Mouse (Mus musculus): Measurements from ENCODE around the gene Rasgrp1.

Gene Rasgrp1

DNA sequence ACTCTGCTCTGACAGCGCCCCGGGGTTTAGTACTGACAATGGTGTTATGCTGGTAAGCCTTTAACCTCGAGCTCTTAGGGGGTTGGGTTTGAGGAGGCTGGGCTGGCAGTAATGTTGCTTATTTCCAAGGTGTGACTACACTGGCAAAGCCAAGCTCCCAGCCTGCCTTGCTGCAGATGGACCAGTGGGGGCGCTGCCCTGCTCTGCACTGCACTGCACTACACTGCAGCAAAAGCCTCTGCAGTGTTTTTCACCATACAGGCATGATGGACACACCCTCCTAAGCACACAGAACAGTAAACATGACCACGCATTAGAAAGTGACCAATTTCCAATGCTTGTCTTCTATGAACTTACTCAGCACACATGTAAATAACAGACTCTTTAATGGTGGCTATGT, 11.2 kb downstream of the Rasgrp1 start:
- no peak for DNase-seq (ENCODE audit: low spot score)

DNA sequence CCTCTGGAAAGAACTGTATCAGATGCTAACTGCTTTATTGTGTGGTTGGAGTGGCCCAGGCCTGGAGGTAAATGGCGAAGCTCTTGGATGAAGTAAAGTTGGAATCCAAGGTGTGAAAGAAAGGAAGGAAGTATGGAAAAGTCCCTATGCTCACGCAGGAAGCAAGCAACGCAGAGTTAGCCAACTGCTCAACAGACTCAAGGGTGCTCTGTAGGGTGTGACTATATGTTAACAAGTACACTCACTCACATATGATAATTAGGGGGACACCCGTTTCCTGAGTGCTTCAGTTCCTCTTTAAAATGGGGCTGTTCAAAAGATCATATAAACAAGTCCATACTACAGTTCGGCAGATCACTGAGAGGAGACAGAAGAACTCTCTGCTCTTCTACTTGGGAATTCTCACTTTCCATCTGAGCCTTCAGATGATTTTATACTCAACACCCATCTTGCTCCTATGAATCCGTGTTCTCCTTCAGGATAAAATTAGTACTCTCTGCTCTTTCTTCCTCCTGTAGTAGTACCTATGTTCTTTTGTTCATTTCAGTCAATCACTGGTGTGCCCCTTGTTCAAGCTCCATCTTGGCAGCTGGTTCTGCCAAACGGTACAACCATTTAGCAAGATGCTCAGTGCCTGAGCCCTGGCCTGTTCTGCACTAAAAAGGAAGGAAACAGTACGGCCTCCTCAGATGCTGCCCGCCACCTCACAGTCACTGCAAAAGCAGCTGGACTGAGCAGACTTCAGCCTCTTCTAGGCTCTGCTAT, 14.1 kb downstream of the Rasgrp1 start:
- no peak for DNase-seq (ENCODE audit: low spot score)

DNA sequence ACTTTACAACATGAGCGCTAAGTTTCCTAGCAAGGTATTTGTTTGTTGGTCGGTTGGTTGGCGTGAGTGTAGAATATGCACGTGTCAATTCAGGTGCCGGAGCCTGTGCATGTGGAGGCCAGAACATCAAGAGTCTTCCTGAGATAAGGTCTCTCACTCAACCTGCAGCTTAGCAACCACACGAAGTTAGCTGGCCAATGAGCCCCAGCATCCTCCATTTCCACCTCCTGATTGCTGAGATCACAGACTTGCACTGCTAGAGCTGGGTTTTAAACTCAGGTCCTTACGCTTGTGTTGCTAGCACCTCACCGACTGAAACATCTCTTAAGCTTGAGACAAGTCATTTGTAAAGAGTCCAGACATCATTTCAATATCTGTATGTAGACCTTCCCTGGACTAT, 20.4 kb downstream of the Rasgrp1 start:
- no peak for DNase-seq (ENCODE audit: low spot score)

DNA sequence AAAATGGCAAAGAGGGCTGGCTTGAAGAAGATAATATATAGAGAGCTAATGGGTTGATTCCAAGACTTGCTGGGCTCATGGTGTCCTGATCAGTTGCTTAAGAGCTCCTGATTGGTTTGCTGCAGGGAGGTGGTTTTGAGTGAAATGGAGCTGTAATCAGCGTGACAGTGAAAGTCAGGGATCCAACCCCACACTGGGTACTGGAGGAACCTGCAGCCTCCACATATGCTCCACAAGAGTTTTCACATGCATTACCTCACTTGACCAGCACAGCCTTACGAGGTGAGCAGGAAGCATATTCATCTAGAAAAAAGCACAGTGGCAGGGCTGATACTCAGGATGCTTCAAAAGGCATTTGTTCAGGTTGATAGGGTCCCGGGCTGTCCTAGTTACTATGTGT, 21.6 kb downstream of the Rasgrp1 start:
- no peak for DNase-seq (ENCODE audit: low spot score)

DNA sequence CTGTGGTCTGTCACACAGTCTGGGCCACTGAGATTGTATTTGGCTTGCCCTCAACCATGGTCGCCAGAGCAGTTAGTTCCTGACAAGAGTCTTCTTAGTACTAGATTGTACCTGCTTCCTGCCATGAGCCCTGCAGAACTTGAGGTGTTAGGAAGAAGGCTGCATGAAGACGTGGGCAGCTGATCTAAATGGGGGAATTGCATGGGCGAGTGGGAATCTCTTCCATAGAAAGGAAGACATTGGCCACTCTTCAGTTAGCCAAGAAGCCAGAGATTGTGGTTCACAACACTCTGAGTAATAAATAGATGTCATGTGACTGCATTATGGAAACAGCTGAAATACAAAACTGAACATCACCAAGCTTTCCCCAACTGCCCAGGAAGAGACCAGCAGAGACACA, 23.8 kb downstream of the Rasgrp1 start:
- DNase-seq (ENCODE audit: low spot score), result no peak

DNA sequence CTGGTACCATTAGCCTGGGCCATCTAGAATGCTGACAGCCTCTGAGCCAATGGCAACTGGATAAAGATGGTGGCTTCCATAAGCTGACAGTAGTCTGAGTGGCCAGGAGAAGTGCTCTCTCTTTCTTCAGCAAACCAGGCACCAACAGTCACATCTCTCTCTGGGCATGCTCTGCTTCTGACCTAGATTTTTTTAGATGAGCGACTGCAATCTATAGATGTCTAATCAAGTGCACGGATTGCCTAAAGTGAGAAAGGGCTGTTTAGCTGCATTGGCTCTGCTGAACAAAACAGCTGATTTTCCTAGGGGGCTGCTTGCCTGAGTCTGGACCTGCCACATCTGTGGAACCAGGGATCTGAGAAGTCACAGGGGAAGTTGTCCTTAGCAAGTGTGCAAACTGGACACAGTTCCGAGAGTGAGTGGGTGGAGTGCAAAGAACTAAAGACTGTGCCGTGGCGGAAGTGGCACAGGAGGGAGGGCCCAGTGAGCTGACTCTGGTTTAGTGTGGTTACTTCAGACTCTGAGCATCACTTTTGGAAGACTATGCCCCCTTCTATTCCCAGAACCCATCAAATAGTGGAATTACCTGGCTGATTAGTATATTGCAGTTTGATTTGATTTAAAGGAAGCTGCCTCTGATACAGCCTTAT, 29.1 kb downstream of the Rasgrp1 start:
- DNase-seq (ENCODE audit: low spot score), result no peak

DNA sequence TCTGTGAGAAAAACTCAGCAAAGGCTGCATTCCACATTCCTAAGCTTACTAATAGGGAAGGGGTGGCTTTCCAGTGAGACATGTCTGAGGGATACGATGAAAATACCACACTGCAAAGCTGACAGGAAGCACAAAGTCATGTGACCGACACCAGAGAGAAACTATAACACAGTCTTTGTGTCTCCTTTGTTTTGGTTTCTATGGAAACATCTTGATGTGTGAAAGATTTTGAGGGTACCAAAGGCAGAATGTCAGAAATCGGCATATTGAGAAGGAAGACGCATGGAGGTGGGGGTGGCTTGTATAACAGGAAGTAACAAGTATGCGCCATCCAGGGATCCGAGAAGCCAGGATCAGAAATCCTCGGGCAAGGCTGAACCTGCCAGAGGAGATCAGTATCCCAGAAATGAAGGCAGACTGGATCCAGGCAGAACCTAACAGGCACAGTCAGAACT, 30.3 kb downstream of the Rasgrp1 start:
- no peak for DNase-seq (ENCODE audit: low spot score)

DNA sequence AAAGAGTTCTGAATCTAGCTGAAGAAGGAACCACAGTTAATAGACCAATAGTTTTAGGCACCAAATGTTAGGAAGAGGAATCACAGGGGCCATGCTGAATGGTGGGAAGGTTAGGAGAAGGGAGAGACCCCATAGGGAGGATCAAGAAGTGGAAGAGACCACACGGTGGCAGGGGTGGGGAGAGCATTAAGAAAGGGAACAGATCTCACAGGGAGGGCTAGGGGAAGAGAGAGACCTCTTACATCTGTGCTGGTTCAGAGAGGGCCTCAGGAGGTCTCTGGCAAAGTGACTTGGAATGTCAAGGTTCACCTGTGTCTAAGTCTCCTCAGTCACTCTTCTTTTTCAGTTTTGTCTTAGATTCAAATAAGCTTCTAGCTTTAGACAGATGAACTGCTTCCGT, 30.8 kb downstream of the Rasgrp1 start:
- no peak for DNase-seq (ENCODE audit: low spot score)

DNA sequence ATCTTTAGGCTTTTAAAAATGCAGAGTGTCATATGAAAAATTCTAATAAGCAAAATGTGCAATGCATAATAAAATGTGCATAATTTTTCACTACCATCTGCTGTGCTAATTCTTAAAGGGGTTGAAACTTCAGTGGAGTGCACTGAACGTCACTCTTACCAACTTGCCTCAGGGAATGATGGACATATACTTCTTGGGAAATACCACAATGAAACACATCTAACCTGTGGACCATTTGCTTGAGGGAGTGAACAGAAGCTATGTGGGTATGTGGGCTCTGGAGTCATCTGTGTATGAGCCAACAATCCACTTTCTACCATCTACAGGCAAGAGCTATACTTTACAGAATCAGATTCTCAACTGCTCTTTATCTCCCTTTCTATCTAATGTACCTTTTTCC, 31.5 kb downstream of the Rasgrp1 start:
- DNase-seq (ENCODE audit: low spot score), result no peak

DNA sequence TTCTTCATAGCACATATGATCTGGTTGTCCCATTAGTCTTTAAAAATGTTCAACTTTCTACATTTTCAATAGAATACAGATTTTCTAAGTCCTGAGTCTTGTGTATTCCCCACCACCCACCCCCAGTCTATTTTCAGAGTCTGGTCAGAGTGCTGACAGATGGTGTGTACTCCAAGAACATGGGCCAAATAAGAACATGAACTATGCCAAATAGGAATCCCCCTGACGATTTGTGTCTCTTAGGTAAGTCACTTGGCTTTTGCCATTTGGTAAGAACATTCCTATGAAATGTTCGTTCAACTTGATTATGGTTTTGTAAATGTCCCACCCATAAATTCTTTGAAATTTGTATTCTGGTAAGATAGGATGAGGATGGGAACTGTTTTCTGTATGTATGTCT, 33.8 kb downstream of the Rasgrp1 start:
- no peak for DNase-seq (ENCODE audit: low spot score)

DNA sequence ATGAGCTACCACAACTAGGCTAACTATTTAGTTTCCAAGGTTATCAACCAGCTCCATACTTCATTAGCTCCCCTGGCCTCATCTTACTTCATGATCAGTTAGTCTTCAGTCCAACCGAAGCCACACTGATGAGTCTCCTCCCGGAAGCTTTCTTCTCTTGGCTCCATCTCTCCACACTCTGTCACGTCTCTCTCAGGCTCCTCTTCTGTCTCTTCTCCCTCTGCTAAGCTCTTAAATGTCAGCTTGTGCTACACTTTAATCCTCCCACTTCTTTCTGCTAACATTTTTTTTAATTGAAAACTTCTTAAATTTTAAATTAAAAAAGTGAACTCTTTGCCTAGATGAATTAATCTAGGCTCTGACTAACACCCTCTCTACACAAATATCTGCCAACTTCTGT, 34.8 kb downstream of the Rasgrp1 start:
- DNase-seq (ENCODE audit: low spot score), result no peak

DNA sequence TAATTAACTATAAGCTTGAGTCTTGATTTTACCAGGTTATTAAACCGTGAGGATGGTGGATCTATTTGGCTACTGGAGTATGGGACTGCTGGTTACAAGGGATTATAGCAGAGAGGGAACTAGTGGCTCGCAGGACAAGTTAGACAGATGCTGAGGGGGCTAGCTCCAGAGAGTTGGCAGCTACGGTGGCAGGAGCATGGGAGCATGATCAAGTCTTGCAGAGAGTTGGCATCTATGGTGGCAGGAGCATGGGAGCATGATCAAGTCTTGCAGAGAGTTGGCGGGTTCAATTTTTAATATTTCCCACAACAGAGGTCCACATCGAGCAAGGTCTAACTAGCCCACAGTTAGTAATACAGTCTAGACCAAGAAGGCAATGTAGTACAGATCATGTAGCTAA, 37.9 kb downstream of the Rasgrp1 start:
- no peak for DNase-seq (ENCODE audit: low spot score)

DNA sequence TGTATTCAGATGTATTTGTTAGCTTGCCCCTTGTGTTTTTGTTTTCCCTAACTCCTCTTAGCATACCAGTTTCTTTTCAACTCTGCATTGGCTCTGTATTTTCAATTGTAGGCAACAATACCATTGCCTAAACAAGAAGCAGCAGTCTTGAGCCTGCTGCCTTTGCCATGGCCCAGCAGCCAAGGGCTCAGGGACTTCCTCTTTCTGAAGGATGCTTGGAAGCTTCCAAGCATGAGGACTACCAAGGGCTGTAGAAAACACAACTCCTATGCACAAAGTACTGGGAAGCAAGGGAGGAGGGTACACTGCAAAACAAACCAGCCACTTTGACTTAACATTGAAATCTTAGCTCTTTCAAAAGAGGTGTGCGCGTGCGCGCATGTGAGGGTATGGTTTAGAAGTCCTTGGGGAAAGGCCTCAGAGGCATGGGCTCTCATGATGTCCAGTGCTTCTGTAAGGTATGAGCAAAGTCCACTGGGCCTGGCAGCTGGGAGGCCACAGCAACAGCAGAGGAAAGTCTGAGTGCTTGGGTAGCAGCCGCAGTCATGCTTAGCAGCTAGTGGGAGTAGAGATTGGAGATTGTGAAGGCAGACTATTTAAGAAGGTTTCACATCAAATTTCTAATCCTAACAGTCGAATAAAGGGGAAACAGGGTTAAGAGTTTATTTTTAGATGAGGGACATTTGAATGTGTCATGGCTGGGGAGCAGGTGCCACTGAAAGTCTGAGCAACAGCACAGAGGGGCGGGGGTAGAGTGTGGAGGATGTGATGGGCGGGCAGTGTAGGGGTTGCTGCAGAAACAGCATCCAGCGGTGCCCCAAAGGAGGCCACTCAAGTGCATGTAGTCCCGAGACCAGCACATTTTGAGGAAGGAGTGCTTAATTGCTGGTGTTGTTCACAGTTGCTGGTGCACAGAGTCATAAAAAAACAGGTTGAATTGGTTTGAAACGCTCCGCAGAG, 39.1 kb downstream of the Rasgrp1 start:
- DNase-seq (ENCODE audit: low spot score), result no peak

DNA sequence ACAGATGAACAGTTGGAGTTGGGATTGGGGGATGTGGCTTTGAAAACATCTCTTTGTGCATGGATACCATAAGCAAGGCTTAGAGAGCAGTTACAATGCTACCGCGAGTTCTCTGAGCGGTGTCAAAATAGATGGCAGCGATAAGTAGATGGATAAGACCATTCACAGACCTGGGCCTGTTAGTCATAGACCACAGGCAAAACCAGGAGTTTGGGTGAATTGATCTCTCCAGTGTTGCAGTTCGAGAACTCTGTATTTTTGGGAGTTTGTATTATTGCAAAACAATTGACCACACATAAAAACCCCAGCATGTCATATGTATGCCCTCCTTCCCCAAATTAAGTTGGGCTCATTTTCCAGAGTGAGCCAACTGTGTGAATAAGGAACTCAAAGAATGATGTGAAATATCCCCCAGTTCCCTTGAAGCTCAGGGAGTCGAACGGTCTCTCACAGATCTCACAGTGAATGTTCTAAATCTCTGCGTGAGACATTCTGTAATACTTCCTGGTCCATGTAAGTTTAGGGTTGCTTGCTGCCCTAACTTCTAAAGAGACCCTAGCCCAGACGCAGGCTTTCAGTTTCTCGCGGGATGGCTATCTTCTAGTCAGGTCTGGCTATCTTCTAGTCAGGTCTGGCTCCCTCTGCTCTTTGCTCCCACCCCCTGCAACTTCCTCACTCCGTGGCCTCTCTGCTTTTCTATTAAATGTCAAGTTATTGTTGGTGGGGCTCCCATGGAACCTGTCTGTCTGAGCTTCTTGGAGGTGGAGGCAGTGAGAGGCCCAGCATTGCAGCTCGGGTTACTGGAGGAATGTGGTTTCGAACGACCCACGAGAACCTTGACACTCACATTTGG, 43.0 kb downstream of the Rasgrp1 start:
- DNase-seq (ENCODE audit: low spot score), result no peak

DNA sequence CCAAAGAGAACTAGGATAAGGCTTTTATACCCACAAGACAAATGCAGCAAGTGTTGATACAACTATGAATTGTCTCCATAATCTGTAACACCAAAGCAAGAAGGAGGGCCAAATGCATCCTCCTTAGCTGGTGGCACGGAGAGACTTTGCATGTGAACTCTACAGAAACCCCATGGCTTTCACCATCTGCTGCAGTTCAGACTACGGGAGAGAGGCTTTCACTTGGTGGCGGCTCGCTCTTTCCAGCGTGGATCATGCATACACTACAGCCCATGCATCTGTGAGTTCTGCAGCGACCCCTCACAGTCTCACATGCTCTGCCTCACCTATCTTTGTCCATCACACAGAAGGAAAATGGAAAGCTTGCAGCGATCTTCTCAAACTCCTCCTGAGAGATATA, 54.5 kb downstream of the Rasgrp1 start:
- DNase-seq (ENCODE audit: low spot score), result no peak

DNA sequence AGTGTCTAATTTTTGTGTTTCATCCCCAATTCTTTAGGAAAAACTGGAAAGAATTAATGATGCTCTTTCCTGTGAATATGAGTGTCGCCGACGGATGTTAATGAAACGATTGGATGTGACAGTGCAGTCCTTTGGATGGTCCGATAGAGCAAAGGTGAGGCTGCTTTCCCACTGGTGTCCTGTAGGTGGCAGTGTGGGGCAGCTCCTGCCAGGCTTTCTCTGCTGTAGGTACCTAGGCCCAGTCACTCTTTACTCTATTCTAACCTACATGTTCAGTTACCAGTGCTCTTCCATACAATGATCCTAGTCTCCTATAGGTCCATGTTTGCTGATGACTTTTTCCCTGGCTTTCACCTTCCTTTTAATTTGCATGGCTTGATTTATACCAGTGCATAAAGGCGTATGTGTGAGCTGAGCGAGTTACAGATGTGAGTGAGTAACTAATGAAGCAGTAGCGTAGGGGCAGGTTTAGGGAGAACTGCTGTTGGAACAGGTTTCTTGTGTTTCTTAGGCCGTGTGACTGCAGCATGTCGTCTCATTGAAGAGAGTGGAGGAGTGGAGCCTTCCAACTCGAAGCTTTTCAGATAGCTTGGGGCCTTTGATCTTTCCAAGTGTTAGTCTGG, 78.9 kb downstream of the Rasgrp1 start:
- peak; percentile 54 for DNase-seq (ENCODE audit: low spot score)

DNA sequence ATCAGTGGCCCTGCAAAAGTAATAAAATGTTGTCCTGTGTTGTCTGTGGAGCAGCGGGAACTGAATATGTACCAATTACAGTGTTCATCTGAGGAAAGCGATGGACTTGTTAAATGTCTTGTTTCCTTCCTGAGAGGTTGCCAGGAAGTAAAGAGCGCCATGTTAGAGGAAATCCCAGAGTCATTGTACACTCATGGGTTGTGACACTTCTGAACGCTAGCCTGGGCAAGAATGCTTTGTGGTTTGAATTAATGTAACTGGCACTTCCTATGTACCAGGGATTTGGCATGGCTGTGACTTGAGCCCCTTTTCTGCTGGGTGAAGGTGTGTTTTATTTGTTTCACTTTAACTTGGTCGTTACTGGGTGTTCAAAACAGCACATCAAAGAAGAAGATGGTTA, 80.6 kb downstream of the Rasgrp1 start:
- DNase-seq (ENCODE audit: low spot score), result no peak

DNA sequence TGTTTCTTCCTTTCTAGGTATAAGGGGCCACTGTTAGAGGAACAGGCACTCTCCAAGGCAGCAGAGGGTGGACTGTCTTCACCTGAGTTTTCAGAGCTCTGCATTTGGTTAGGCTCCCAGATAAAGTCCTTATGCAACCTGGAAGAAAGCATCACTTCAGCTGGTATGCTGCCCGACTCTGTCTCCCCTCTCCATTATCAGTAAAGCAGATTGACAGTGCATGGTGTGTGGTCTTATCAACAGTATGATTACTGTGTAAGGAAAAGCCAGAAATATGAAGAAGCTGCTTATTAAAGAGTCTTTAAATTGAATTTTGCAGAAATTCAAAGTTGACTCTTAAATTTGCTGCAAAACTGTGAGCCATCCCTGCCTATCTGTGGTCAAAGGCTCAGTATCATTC, 85.2 kb downstream of the Rasgrp1 start:
- no peak for DNase-seq (ENCODE audit: low spot score)

DNA sequence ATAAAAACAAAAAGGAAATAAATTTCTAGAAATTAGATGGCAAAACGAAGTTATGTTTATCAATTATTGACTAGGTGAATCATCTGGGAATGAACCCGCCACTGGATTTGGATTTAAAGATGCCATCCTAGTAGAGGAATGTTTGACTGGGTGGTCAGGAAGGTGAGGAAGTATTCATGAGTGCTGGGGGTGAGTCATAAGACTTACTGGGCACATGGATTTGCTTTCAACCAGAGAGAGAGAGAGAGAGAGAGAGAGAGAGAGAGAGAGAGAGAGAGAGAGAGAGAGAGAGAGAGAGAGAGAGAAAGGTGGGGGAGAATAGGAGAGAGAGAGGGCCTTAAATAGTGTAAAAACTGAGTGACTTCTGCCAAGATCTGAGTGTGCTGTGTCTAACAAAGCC, 87.4 kb downstream of the Rasgrp1 start:
- no peak for DNase-seq (ENCODE audit: low spot score)

DNA sequence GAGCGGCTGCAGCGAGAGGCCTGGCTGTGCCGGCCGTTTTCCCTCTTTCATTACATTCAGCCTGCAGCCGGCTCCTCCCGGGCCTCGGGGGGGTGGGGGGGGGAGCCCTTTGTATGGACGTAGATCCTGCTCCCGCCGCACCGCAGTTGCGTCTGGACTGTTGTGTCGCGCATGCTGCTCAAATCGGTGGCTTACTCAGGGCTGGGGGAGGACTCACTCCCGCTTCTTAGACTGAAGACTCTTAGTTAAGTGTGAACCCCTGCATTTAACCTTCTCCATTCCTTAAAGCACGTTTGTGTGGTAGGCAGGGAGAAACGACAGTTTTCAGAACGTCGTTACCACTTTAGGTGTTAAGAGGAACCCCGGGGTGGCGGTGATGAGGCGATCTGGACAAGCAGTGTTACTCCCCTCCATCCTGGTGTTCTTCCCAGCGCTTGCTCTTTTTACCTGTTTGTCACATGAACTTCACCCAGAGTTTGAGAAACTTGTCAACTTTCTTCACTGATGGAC, 92.7 kb downstream of the Rasgrp1 start:
- DNase-seq (ENCODE audit: low spot score), result no peak
